Mouse (Mus musculus) heart, adult 2 months (tissue): ENCODE measurements at regions not wholly inside any gene's neighbourhood (a gene's known extent, or its start where the extent isn't known, plus 50 kb on each side); places are given as distances from the start of the nearest gene placed in this dataset.

Experiments
- CTCF ChIP-seq: fragments of 200-600 bp; IDR thresholded peaks from 2 replicates; pipeline ENCODE4 v1.8.1; 2022; ENCODE audit warnings: antibody characterized with exemption, mild to moderate bottlenecking, moderate library complexity
- EP300 ChIP-seq: fragments of 200-500 bp; IDR thresholded peaks from 2 replicates; pipeline ENCODE4 v1.6.1; 2011; ENCODE audit warnings: low read depth, low read length, control low read depth; ENCODE audit not compliant: insufficient read depth

DNA sequence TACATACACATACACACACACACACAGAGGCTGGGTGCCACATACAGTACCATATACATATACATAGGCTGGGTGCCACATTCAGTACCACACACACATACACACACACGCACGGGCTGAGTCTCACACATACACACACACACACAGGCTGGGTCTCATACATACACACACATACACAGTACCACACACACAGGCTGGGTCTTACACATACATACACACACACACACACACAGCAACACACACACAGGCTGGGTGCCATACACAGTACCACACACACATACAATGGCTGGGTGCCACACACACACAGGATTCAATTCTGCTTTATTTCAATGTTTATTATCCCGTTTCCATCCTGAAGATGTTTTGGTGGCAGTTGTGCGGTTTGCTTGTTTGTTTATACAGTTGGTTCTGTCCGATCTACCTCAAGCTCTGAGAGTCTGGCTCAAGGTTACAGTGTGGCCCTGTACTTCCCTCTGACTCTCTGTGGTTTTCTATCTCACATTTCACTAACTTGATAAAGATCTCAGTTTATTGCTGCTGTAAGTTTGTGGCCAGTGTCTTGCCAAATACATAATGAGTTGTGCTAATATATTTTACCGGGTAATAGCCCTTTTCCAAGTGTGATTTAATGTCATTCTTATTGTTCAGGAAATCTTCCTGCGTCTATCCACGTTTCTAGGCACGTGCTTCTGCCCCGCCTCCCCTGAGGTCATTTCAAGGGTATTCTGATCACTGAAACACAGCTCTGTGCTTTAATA, 164.7 kb upstream of the Zfp637 start:
- no peak for TF ChIP-seq CTCF
- TF ChIP-seq EP300: no peak
